In the genomic region with DNA sequence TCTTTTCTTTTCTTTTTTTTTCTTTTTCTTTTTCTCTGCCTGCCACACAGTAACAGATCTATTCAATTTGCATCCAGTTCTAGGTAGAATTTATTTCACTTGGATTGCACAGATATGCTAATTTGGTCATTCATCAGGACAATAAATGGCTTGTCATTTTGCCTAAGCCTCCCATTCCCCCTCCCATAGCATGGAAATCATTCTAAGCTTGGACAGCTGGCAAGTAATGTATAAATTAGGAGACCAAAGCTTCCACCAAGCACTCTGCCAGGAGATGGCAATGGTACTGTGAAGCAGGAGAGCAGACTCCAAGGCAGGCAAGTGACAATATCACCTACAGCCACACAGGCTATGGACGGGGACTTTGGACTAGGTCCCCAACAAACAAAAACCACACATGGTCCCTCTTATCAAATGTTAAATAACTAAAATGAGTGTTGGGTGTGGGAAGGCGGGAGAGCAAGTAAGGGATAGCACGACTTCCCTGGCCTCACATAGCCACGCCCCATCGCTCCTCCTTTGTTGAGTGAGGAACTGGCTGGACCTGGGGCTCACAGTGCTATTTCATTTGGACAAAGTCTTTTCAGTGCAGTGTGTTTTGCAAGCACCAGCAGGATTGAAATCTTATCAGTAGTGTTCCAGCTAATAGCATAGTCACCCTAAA, we compare ENCODE assay signal across 15 mouse cellular contexts. TPM values are rescaled to one million over a fixed set of nuclear protein-coding genes. Genes with fewer than 3 reads are reported as not detected.
A peak's percentile ranks its signal among the peaks of the same experiment; 100 is the strongest.
DNase-seq lines count a peak whose midpoint lies in the region; ATAC-seq and TF ChIP-seq lines count a peak whose summit lies in the region.
"Had no signal": no experiment of that assay in that cellular context is flagged by ENCODE, and none has a peak within 500 bp of the region (broad histone marks: within the 10 kb centered on the region; RNA-seq: fewer than 3 reads in every experiment).

No protein-coding gene starts in this region.

- H3K4me3 ChIP-seq in hindbrain, postnatal 0 days (ENCODE audit: low read length): no peak overlapping the region
- no peak overlapping the region for H3K4me3 ChIP-seq in midbrain, embryonic 14.5 days (replicated peaks; ENCODE audit: low read depth, low read length)
- H3K4me3 ChIP-seq in left cerebral cortex, adult 2 months: no peak overlapping the region

- no peaks in the 10 kb centered on the region for H3K9me3 ChIP-seq in hindbrain, postnatal 0 days (ENCODE audit: low read length)
- H3K9me3 ChIP-seq in midbrain, embryonic 14.5 days (ENCODE audit: control insufficient read depth, low read length): no peaks in the 10 kb centered on the region

- no peak overlapping the region for H3K27ac ChIP-seq in hindbrain, postnatal 0 days
- 0 out of 2 replicates have a peak overlapping the region, but pooled peaks have one; percentile 49 for H3K27ac ChIP-seq in midbrain, embryonic 14.5 days (replicated peaks; ENCODE audit: low read depth, low read length)
- H3K27ac ChIP-seq in left cerebral cortex, adult 2 months: no peak overlapping the region

- peak; percentile 34 for DNase-seq in embryo, embryonic 11 days
- DNase-seq in embryo, embryonic 10 days (ENCODE audit: low spot score): no peak
- peak; percentile 16 for DNase-seq in hindbrain, postnatal 0 days (ENCODE audit: low spot score)
- peak; percentile 59 for DNase-seq in midbrain, embryonic 14.5 days
- peak; percentile 43 for DNase-seq in yolk sac, embryonic 10.5 days (ENCODE audit: low spot score)
- DNase-seq in left cerebral cortex, adult 2 months (ENCODE audit: extremely low spot score in 1 of 2, low spot score in 2 of 2): no peak
- no peak for DNase-seq in urinary bladder, postnatal 25 days (ENCODE audit: low spot score)
- DNase-seq in c-Kit-positive CD71-positive TER-119-positive erythroid progenitor cells, embryonic 14.5 days (ENCODE audit: low spot score): no peak
- DNase-seq: adrenal gland, postnatal 25 days; cerebellum, adult 11-12 months; gastrocnemius, postnatal 25 days; kidney, adult 2 months; left cerebral cortex, postnatal 4 days; lung, adult 18-20 months had no signal

- no peak overlapping the region for H3K9ac ChIP-seq in hindbrain, postnatal 0 days (replicated peaks; ENCODE audit: low read length)
- H3K9ac ChIP-seq in midbrain, embryonic 14.5 days (replicated peaks; ENCODE audit: low read length): no peak overlapping the region

- TF ChIP-seq CTCF in hindbrain, postnatal 0 days (IDR thresholded peaks at IDR 0.05; ENCODE audit: low read depth): no peak
- TF ChIP-seq CTCF in left cerebral cortex, adult 2 months (IDR thresholded peaks at IDR 0.05): no peak

- H3K27me3 ChIP-seq in hindbrain, postnatal 0 days (ENCODE audit: insufficient read depth, low read length): no peaks in the 10 kb centered on the region
- H3K27me3 ChIP-seq in midbrain, embryonic 14.5 days (ENCODE audit: control insufficient read depth, insufficient read depth, low read length): no peaks in the 10 kb centered on the region

- no peak overlapping the region for H3K4me2 ChIP-seq in hindbrain, postnatal 0 days (ENCODE audit: low read depth, low read length)
- H3K4me2 ChIP-seq in midbrain, embryonic 14.5 days (ENCODE audit: low read length): no peak overlapping the region

- no peaks in the 10 kb centered on the region for H3K4me1 ChIP-seq in hindbrain, postnatal 0 days (ENCODE audit: insufficient read depth, low read length)
- 0 out of 2 replicates have a peak, but pooled peaks cover 5% of the 10 kb centered on the region for H3K4me1 ChIP-seq in midbrain, embryonic 14.5 days (ENCODE audit: control insufficient read depth, insufficient read depth, low read length)

- intact Hi-C loops in left cerebral cortex, adult 2 months (cut with DNase I): no loop called here

- no peak for ATAC-seq in hindbrain, postnatal 0 days
- ATAC-seq in midbrain, embryonic 14.5 days (ENCODE audit: low FRiP score, low TSS enrichment): peak; percentile 64; the same call in 1 of the 2 replicates

- H3K36me3 ChIP-seq in hindbrain, postnatal 0 days (ENCODE audit: insufficient read depth, low read length): no peaks in the 10 kb centered on the region
- no peaks in the 10 kb centered on the region for H3K36me3 ChIP-seq in midbrain, embryonic 14.5 days (ENCODE audit: control insufficient read depth, insufficient read depth, low read length)

- 56% methylated on average over 5 of the region's 5 CpGs for WGBS in hindbrain, postnatal 0 days
- 59% methylated on average over 5 of the region's 5 CpGs for WGBS in midbrain, embryonic 14.5 days

RNA-seq across cellular contexts. Expression of gene Cpb2, which starts 22.7 kb away (rescaled TPM):
- not detected in 2 replicates for total RNA-seq in hindbrain, postnatal 0 days (2014; rRNA removed)
- not detected in 2 replicates for polyA plus RNA-seq in hindbrain, postnatal 0 days (2015; fragmentation: Nextera tagmentation; extraction: Ambion mirVana)
- not detected in 2 replicates for polyA plus RNA-seq in midbrain, embryonic 14.5 days (2014; fragmentation: Nextera tagmentation; extraction: Ambion mirVana)
- total RNA-seq in left cerebral cortex, adult 2 months (2021): not detected
- total RNA-seq: adrenal gland, postnatal 25 days; gastrocnemius, postnatal 25 days; layer of hippocampus, adult 18-20 months; left cerebral cortex, postnatal 4 days had no signal

Comparison
In these comparisons a context has a peak if more than half of its experiments do, and no peak if none do; other contexts are left out.
1. DNase-seq: peak in embryo, embryonic 11 days (single experiment), hindbrain, postnatal 0 days (single experiment), midbrain, embryonic 14.5 days (single experiment) and yolk sac, embryonic 10.5 days (single experiment); none in embryo, embryonic 10 days (single experiment), left cerebral cortex, adult 2 months (0 of 2), urinary bladder, postnatal 25 days (single experiment) and c-Kit-positive CD71-positive TER-119-positive erythroid progenitor cells, embryonic 14.5 days (single experiment).